Mouse (Mus musculus): ENCODE results near the gene Htr2b.
A peak's percentile ranks its signal among the peaks of the same experiment; 100 is the strongest.

The Htr2b gene

GRCm38 (mm10) chr1:86111779-86112178 lies at the start of gene Htr2b:
Htr2b (minus strand) TSS chr1:86111970.
- DNase-seq (ENCODE audit: low spot score), result no peak

- no peak for DNase-seq (ENCODE audit: low spot score)
Measured at GRCm38 (mm10) chr1:86161061-86161460, 49.3 kb upstream of the Htr2b start.

- no peak for DNase-seq (ENCODE audit: low spot score)
Measured at GRCm38 (mm10) chr1:86160479-86160878, 48.7 kb upstream of the Htr2b start.

- no peak for DNase-seq (ENCODE audit: low spot score)
Measured at GRCm38 (mm10) chr1:86160059-86160458, 48.3 kb upstream of the Htr2b start.

- DNase-seq (ENCODE audit: low spot score), result no peak
Measured at GRCm38 (mm10) chr1:86156595-86156994, 44.8 kb upstream of the Htr2b start.

- no peak for DNase-seq (ENCODE audit: low spot score)
Measured at GRCm38 (mm10) chr1:86156075-86156474, 44.3 kb upstream of the Htr2b start.

GRCm38 (mm10) chr1:86154824-86155164 lies 43.0 kb upstream of the Htr2b start:
- no peak for DNase-seq (ENCODE audit: low spot score)

GRCm38 (mm10) chr1:86154133-86154823 lies 42.5 kb upstream of the Htr2b start, which contains the start of gene Armc9:
Armc9 (plus strand) TSS chr1:86154780.
- DNase-seq (ENCODE audit: low spot score), result peak; percentile 99

GRCm38 (mm10) chr1:86152618-86153017 lies 40.8 kb upstream of the Htr2b start:
- no peak for DNase-seq (ENCODE audit: low spot score)

GRCm38 (mm10) chr1:86151376-86151775 lies 39.6 kb upstream of the Htr2b start:
- DNase-seq (ENCODE audit: low spot score), result no peak

- DNase-seq (ENCODE audit: low spot score), result no peak
Measured at GRCm38 (mm10) chr1:86150929-86151328, 39.2 kb upstream of the Htr2b start.

- no peak for DNase-seq (ENCODE audit: low spot score)
Measured at GRCm38 (mm10) chr1:86148161-86148560, 36.4 kb upstream of the Htr2b start.

- DNase-seq (ENCODE audit: low spot score), result no peak
Measured at GRCm38 (mm10) chr1:86147557-86147956, 35.8 kb upstream of the Htr2b start.

GRCm38 (mm10) chr1:86146293-86146692 lies 34.5 kb upstream of the Htr2b start:
- DNase-seq (ENCODE audit: low spot score), result no peak

- no peak for DNase-seq (ENCODE audit: low spot score)
Measured at GRCm38 (mm10) chr1:86144001-86144944, 32.5 kb upstream of the Htr2b start.

GRCm38 (mm10) chr1:86143165-86143564 lies 31.4 kb upstream of the Htr2b start:
- DNase-seq (ENCODE audit: low spot score), result no peak

- no peak for DNase-seq (ENCODE audit: low spot score)
Measured at GRCm38 (mm10) chr1:86141081-86141480, 29.3 kb upstream of the Htr2b start.

- no peak for DNase-seq (ENCODE audit: low spot score)
Measured at GRCm38 (mm10) chr1:86135315-86135714, 23.5 kb upstream of the Htr2b start.

GRCm38 (mm10) chr1:86133337-86133736 lies 21.6 kb upstream of the Htr2b start, which contains the start of gene Gm21972:
Gm21972 (plus strand) TSS chr1:86133637.
- no peak for DNase-seq (ENCODE audit: low spot score)

- DNase-seq (ENCODE audit: low spot score), result no peak
Measured at GRCm38 (mm10) chr1:86126036-86126435, 14.3 kb upstream of the Htr2b start.

- DNase-seq (ENCODE audit: low spot score), result no peak
Measured at GRCm38 (mm10) chr1:86119549-86119948, 7.8 kb upstream of the Htr2b start.

- DNase-seq (ENCODE audit: low spot score), result no peak
Measured at GRCm38 (mm10) chr1:86114141-86114540, 2.4 kb upstream of the Htr2b start.

GRCm38 (mm10) chr1:86105054-86105453 lies 6.7 kb downstream of the Htr2b start:
- no peak for DNase-seq (ENCODE audit: low spot score)

Measured in embryo, embryonic 10 days (tissue).